Mouse (Mus musculus) heart, adult 2 months (tissue): ENCODE data around the gene Fam72a. TPM values are rescaled to one million over a fixed set of nuclear protein-coding genes. Genes with fewer than 3 reads are reported as not detected.

Experiments used
- DNase-seq, 2 experiments: peaks; one replicate each; pipeline ENCODE4 v3.0.0; 2021
- H3K27ac ChIP-seq: fragments of 200-600 bp; 2 replicates; pipeline ENCODE4 v1.8.1; 2022
- H3K27me3 ChIP-seq: fragments of 200-500 bp; 2 replicates; pipeline ENCODE4 v1.6.1; 2012; ENCODE audit warnings: mild to moderate bottlenecking, low read length, inconsistent platforms, mixed read lengths; ENCODE audit not compliant: control insufficient read depth, insufficient read depth
- H3K36me3 ChIP-seq: fragments of 200-500 bp; 2 replicates; pipeline ENCODE4 v1.6.1; 2012; ENCODE audit warnings: low read length, inconsistent platforms; ENCODE audit not compliant: control insufficient read depth, insufficient read depth
- H3K4me1 ChIP-seq: fragments of 200-500 bp; 2 replicates; pipeline ENCODE4 v1.6.1; 2011; ENCODE audit warnings: low read length; ENCODE audit not compliant: control insufficient read depth, insufficient read depth
- H3K4me3 ChIP-seq: fragments of 200-600 bp; 2 replicates; pipeline ENCODE4 v1.8.1; 2022
- H3K79me2 ChIP-seq: fragments of 200-500 bp; replicated peaks from 2 replicates; pipeline ENCODE4 v1.6.1; 2012; ENCODE audit warnings: mild to moderate bottlenecking, inconsistent platforms, low read length, moderate library complexity, mixed read lengths; ENCODE audit not compliant: control insufficient read depth, insufficient read depth
- H3K9ac ChIP-seq: fragments of 200-500 bp; 2 replicates; pipeline ENCODE4 v1.6.1; 2012; ENCODE audit warnings: low read depth, mild to moderate bottlenecking, control low read depth, inconsistent platforms, low read length, mixed read lengths
- CTCF ChIP-seq: fragments of 200-600 bp; IDR thresholded peaks from 2 replicates; pipeline ENCODE4 v1.8.1; 2022; ENCODE audit warnings: antibody characterized with exemption, mild to moderate bottlenecking, moderate library complexity
- EP300 ChIP-seq: fragments of 200-500 bp; IDR thresholded peaks from 2 replicates; pipeline ENCODE4 v1.6.1; 2011; ENCODE audit warnings: low read depth, low read length, control low read depth; ENCODE audit not compliant: insufficient read depth
- POLR2A ChIP-seq: fragments of 200-500 bp; IDR thresholded peaks from 2 replicates; pipeline ENCODE4 v1.6.1; 2011; ENCODE audit warnings: mild to moderate bottlenecking, low read depth, low read length, control low read depth; ENCODE audit not compliant: insufficient read depth
- WGBS: fragments of 180-500 bp; shearing (Covaris S2); methylation state at CpG from one replicate; pipeline ENCODE4 v1.1.7; 2018; 5-methylcytosine and 5-hydroxymethylcytosine counted together
- intact Hi-C: fragments of 180-260 bp; cut with DNase I; formaldehyde crosslinking; loops from one replicate; pipeline ENCODE4 v1.15.1; 2025
- polyA plus RNA-seq: library from polyadenylated mRNA; depleted of rRNA; stranded (reverse); fragments of >200 nt; gene quantifications from 2 replicates; pipeline ENCODE4 v1.2.3, GENCODE M21; 2012
- total RNA-seq, 2 experiments: library from RNA; stranded (reverse); gene quantifications; 2 replicates each; pipeline ENCODE4 v1.2.3; 2021

Gene Fam72a
- total and polyA plus RNA-seq, 3 experiments: 0.29 to 0.78 (median 0.73) TPM

DNA sequence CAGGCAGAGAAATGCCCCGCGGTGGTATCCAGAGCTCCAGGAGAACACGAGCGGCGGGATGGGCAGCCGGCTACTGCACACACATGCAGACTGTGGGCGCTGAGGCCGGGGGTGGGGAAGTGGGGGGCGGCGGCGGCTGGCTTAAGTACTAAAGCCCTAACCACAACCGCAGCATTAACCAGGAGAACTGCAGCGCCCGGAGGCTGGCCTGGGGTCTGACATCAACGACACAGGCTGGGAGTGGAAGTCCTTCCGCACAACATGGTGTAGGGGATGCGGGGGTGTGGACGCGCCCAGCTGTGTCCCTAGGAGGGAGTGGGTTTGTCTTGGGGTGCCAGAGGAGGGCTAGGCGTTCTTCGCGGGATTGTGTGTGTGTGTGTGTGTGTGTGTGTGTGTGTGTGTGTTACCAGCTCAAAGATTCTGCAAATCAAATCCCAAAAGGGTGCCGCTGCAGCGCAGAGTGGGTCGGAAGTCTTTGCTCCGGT is 2.6 kb upstream of the Fam72a start:
- peak overlapping the region; percentile 94 for H3K27ac ChIP-seq
- peak; percentile 57 to 60 for DNase-seq
- H3K4me3 ChIP-seq: peak overlapping the region; percentile 71
- H3K36me3 ChIP-seq: peaks cover 25% of the 10 kb centered on the region
- peaks cover 9% of the 10 kb centered on the region for H3K4me1 ChIP-seq
- peaks cover 2% of the 10 kb centered on the region for H3K79me2 ChIP-seq
- WGBS: 5% methylated on average over 26 of the region's 26 CpGs
- H3K9ac ChIP-seq: peak overlapping the region; percentile 72
- intact Hi-C loops: loop anchor here (2.0 to 5.0 kb wide), 5 partner anchors 42 to 178 kb away; no protein-coding TSS in a partner anchor
- TF ChIP-seq EP300: no peak
- no peak for TF ChIP-seq POLR2A
- TF ChIP-seq CTCF: no peak
- no peaks in the 10 kb centered on the region for H3K27me3 ChIP-seq

DNA sequence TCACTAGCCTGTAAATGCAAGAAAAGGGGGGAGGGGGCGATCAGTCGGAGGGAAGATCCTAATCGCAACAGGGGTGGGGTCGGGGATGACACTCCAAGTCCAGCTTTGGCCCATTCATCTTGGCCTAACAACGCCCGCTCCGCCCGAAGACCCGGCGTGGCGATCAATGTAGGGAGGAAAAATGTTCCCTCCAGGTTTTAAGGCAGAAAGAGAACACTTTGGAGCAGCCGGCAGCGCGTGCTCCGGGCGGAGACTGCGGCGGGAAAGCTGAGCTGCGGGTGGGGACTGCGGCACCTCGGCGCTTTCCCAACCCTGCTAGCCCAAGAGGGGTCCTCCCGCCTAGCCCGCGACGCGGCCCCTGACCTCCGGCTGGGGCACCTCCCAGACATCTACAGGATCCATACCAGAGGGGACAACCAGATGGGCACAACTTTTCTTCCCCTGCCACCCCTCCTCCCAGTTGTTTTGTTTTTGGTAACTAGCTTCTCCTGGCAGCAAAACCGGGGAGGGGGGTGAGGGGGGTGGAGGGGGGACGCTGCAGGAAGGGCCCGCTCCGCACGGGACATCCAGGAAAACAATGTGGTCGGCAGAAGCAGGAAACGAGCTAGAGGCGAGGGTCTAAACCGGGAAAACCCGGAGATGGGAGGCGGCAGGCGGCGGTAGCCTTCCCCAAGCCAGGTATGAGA is 2.0 kb upstream of the Fam72a start:
- DNase-seq: peak; percentile 53 to 70
- 1% methylated on average over 40 of the region's 41 CpGs for WGBS
- H3K4me3 ChIP-seq: peak overlapping the region; percentile 71
- peaks cover 2% of the 10 kb centered on the region for H3K79me2 ChIP-seq
- peaks cover 22% of the 10 kb centered on the region for H3K36me3 ChIP-seq
- H3K27ac ChIP-seq: peak overlapping the region; percentile 94
- TF ChIP-seq EP300 (no peak), CTCF (no peak), POLR2A (no peak)
- intact Hi-C loops: loop anchor here (2.0 to 5.0 kb wide), 5 partner anchors 43 to 178 kb away; no protein-coding TSS in a partner anchor
- H3K9ac ChIP-seq: peak overlapping the region; percentile 78
- peaks cover 9% of the 10 kb centered on the region for H3K4me1 ChIP-seq
- no peaks in the 10 kb centered on the region for H3K27me3 ChIP-seq

DNA sequence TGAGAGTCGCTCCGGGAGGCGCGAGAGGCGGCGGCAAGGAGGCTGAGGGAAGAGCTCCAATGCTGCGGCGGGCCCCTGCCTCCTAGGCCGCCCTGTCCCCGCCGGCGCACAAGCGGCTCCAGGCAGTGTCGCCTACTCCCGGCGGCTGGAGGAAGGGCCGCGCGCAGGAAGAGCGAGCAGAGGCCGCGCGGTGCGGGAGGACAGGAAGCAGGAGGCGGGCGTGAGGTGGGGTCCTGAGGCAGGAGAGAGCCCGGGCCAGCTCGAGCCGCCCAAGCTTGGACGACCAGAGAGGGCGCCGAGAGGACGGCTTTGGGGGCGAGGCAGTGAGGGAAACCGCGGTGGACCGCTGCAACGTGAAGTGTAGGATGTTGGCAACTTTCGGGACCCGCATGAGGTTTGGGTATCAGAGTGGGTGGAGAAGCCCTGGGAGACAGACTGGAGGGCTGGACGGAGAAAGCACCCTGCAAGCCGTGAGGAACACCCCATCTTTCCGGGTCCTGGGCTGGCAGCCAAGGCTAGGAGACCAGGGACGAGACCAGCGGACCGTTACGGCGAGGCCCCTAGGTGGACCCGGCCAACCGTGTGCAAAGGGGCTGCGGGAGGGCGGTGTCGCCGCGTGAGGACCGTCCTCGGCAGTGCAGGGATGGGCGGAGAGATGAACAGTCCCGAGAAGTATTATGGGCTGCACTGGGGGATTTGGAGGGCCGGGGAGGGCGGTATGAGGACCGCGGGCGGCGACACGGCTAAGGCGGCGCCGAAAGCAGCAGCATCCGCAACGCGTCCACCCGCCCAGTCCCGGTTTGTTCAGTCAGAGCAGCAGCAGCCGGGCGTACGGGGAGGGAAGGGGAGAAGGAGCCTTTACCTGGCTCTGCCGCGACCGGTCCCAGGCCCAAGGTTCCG is 1.1 kb upstream of the Fam72a start:
- H3K4me1 ChIP-seq: peaks cover 6% of the 10 kb centered on the region; the same call in 1 of the 2 replicates
- under 1% methylated on average over 81 of the region's 81 CpGs for WGBS
- no peak for TF ChIP-seq POLR2A
- TF ChIP-seq CTCF: peak; percentile 59
- no peak for TF ChIP-seq EP300
- intact Hi-C loops: loop anchor here (5.0 kb wide), 4 partner anchors 94 to 179 kb away; no protein-coding TSS in a partner anchor
- peaks cover 15% of the 10 kb centered on the region for H3K36me3 ChIP-seq
- H3K27ac ChIP-seq: peak overlapping the region; percentile 94
- peak overlapping the region; percentile 78 for H3K9ac ChIP-seq
- H3K4me3 ChIP-seq: peak overlapping the region; percentile 71
- DNase-seq: peak; percentile 81 to 85
- peaks cover 2% of the 10 kb centered on the region for H3K79me2 ChIP-seq
- no peaks in the 10 kb centered on the region for H3K27me3 ChIP-seq

GRCm38 (mm10) chr1:131528081-131528507 is 391 bp downstream of the Fam72a start:
- Histone ChIP-seq H3K27ac (peak overlapping the region; percentile 44), H3K9ac (peak overlapping the region; percentile 39), H3K4me3 (peak overlapping the region; percentile 92), H3K79me2 (0 out of 2 replicates have a peak, but pooled peaks cover 2% of the 10 kb centered on the region), H3K4me1 (peaks cover 6% of the 10 kb centered on the region; the same call in 1 of the 2 replicates), H3K36me3 (peaks cover 3% of the 10 kb centered on the region; the same call in 1 of the 2 replicates), H3K27me3 (no peaks in the 10 kb centered on the region)
- peak; percentile 54 for TF ChIP-seq POLR2A
- TF ChIP-seq CTCF: no peak
- TF ChIP-seq EP300: no peak
- intact Hi-C loops: loop anchor here (5.0 kb wide), 4 partner anchors 96 to 181 kb away; no protein-coding TSS in a partner anchor
- WGBS: under 1% methylated on average over 34 of the region's 34 CpGs
- DNase-seq: peak; percentile 81 to 82

- Histone ChIP-seq H3K9ac (no peak overlapping the region), H3K27me3 (no peaks in the 10 kb centered on the region), H3K4me1 (peaks cover 6% of the 10 kb centered on the region; the same call in 1 of the 2 replicates), H3K79me2 (0 out of 2 replicates have a peak, but pooled peaks cover 2% of the 10 kb centered on the region), H3K27ac (peak overlapping the region; percentile 44), H3K36me3 (no peaks in the 10 kb centered on the region), H3K4me3 (peak overlapping the region; percentile 92)
- intact Hi-C loops: loop anchor here (5.0 kb wide), 4 partner anchors 96 to 181 kb away; no protein-coding TSS in a partner anchor
- no peak for DNase-seq
- WGBS: 4% methylated on average over 9 of the region's 9 CpGs
- TF ChIP-seq POLR2A (no peak), CTCF (no peak), EP300 (no peak)
These were observed 961 bp downstream of the Fam72a start for GRCm38 (mm10) chr1:131528561-131529166.
